Mouse (Mus musculus) embryonic fibroblast, embryonic 13.5 days (primary cell): ENCODE data around the gene Crygb. TPM values are rescaled to one million over a fixed set of nuclear protein-coding genes. Genes with fewer than 3 reads are reported as not detected.

Source experiments
- H3K27ac ChIP-seq: 2 replicates; pipeline ENCODE4 v1.5.1; 2012; ENCODE audit warnings: low read length, control low read depth, inconsistent platforms; ENCODE audit not compliant: insufficient read depth
- H3K4me1 ChIP-seq: 2 replicates; pipeline ENCODE4 v1.6.1; 2011; ENCODE audit warnings: low read length; ENCODE audit not compliant: control insufficient read depth, insufficient read depth
- H3K4me3 ChIP-seq: 2 replicates; pipeline ENCODE4 v1.5.1; 2011; ENCODE audit warnings: mild to moderate bottlenecking, control low read depth, low read length; ENCODE audit not compliant: insufficient read depth
- CTCF ChIP-seq: IDR thresholded peaks from 2 replicates; pipeline ENCODE4 v1.5.1; 2011; ENCODE audit warnings: mild to moderate bottlenecking, control low read depth, low read length, moderate library complexity, borderline replicate concordance; ENCODE audit not compliant: insufficient read depth
- POLR2A ChIP-seq: IDR thresholded peaks from 2 replicates; pipeline ENCODE4 v1.6.1; 2011; ENCODE audit warnings: low read depth, mild to moderate bottlenecking, control low read depth, low read length, moderate library complexity
- polyA plus RNA-seq: library from polyadenylated mRNA; stranded (reverse); fragments of >200 nt; gene quantifications from 2 replicates; pipeline ENCODE4 v1.2.4, GENCODE M21; 2011; ENCODE audit warnings: low read depth; ENCODE audit not compliant: missing spikeins, insufficient read length

Gene Crygb
- polyA plus RNA-seq, 1 experiment, result not detected

DNA sequence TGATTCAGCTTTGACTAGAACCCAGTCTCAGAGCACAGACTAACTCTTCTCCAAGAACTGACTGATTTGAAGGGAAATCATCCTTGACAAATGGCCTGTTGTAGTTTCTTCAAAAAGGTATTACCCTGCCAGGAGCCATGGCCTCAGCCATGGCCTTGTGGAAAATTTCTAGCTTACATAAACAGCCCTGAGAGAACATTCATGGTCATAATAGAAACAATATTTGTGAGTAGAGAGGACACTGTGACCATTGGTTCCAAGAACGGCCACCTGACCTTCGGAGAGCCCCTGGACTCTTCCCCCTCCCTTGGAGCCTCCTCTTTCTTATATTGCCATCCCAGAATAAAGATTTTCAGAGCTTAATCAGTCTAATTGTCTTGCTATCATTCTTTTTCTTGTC is 38.7 kb downstream of the Crygb start:
- Histone ChIP-seq H3K27ac (no peak overlapping the region), H3K4me3 (no peak overlapping the region), H3K4me1 (no peaks in the 10 kb centered on the region)
- TF ChIP-seq POLR2A (no peak), CTCF (no peak)

DNA sequence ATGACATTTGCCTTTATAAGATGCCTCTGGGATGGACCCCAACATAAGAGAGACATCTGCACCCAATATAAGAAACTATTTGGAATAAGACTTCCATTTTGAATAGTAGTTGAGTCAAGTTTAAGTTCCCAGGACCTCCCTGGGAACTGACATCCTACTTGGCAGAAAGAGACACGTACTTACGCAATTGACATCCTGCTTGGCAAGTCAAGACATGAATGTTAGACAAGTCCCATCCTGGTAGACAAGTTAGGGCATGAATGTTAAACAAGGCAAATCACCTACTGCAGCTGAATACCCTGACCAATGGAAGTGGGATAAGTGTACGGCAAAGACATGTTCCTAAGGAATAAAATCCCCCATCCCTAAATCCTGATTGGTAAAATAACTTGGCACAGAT is 40.3 kb downstream of the Crygb start:
- TF ChIP-seq POLR2A, result no peak
- no peak for TF ChIP-seq CTCF
- Histone ChIP-seq H3K4me1 (no peaks in the 10 kb centered on the region), H3K27ac (no peak overlapping the region), H3K4me3 (no peak overlapping the region)

GRCm38 (mm10) chr1:65040806-65041205 is 41.3 kb downstream of the Crygb start:
- Histone ChIP-seq H3K4me1 (no peaks in the 10 kb centered on the region), H3K27ac (no peak overlapping the region), H3K4me3 (no peak overlapping the region)
- TF ChIP-seq CTCF (no peak), POLR2A (no peak)

DNA sequence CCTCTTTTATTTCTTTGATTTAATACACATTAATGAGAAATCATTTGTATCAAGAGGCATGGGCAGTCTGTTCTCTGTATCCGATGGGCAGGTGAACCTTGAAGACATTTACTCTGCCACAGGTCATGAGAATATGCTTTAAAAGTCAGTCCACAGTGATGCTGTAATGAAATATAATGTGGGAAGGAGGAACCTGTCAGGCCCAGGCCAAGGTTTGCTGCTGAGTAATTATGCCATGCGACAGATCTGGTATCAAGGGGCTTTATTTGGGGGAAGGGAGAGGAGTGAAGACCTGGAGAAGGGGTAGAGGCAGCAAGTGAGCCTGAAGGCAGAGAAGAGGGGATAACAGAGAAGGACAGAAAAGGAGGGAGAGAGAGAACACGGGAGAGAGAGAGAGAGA is 42.4 kb downstream of the Crygb start:
- TF ChIP-seq CTCF (no peak), POLR2A (no peak)
- no peak overlapping the region for H3K4me3 ChIP-seq
- H3K27ac ChIP-seq, result no peak overlapping the region
- H3K4me1 ChIP-seq, result no peaks in the 10 kb centered on the region

GRCm38 (mm10) chr1:65037542-65037941 is 44.5 kb downstream of the Crygb start:
- no peak overlapping the region for H3K27ac ChIP-seq
- H3K4me3 ChIP-seq, result no peak overlapping the region
- no peaks in the 10 kb centered on the region for H3K4me1 ChIP-seq
- TF ChIP-seq CTCF (no peak), POLR2A (no peak)

DNA sequence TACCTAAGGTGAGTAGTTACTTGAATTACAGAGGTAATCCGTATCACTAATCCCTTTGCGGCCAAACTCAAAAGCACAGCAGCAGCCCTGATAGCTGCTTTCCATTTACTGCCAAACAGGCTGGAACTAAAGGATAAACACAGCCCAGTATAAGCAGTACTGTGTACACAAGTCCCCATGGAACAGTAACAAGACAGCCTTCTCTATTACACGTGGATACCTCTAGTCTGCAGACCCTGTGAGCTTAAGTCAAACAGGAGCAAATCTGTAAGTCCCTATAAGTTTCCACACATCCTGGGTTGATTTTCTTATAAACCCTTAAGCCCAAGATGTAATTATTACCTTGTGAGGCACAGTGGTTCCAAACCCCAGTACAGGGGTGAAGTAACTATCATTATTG is 46.6 kb downstream of the Crygb start:
- no peak overlapping the region for H3K27ac ChIP-seq
- no peak for TF ChIP-seq POLR2A
- no peaks in the 10 kb centered on the region for H3K4me1 ChIP-seq
- no peak overlapping the region for H3K4me3 ChIP-seq

DNA sequence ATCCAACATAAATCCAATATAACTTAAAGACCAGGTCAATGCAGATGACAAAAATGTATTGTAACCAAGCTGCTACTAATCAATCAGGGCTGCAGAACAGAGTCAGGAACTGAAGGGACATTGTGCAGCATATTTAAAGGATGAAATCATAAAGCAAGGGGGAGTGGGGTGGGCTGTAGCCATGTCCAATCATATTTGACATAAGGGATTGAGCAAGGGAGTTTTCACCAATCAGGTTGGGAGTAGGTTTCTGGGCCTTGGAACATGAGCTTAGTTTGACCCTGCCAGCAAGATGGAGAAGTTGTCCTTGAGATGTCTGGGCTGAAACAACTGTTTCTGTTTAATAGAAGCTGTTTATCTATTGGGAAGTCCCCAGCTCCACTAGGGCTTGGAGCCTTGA is 49.4 kb downstream of the Crygb start, which contains the start of gene Akr1cl:
TSS of gene Akr1cl (minus strand) at position 119 of the 400 bp plus-strand sequence.
- Histone ChIP-seq H3K4me3 (no peak within 1 kb of the TSS), H3K27ac (no peak within 1 kb of the TSS), H3K4me1 (no peaks in the 10 kb centered on the region)
- TF ChIP-seq CTCF, result no peak
- no peak for TF ChIP-seq POLR2A

Other genes with a start within 250 kb of the Crygb start
- gene Plekhm3, start 125.5 kb downstream of the Crygb start, polyA plus RNA-seq, result 6.5 and 8.2 TPM in 2 replicates
- gene Akr1cl, start 49.5 kb downstream of the Crygb start, polyA plus RNA-seq, result not detected in 2 replicates
- gene Cryge, start 31.1 kb downstream of the Crygb start, polyA plus RNA-seq, result not detected in 2 replicates
- gene Crygd, start 18.8 kb downstream of the Crygb start, polyA plus RNA-seq, result not detected in 2 replicates
- gene Crygc, start 8.6 kb downstream of the Crygb start, polyA plus RNA-seq, result not detected in 2 replicates
- not detected in 2 replicates for gene Cryga, start 21.1 kb upstream of the Crygb start, polyA plus RNA-seq
- gene Gm28845, start 37.3 kb upstream of the Crygb start, polyA plus RNA-seq, result not detected in 2 replicates
- gene D630023F18Rik, start 40.9 kb upstream of the Crygb start, polyA plus RNA-seq, result 0.32 TPM in 1 of 2 replicates, not detected in the other
- 91.9 and 106 TPM in 2 replicates for gene Idh1, start 104.2 kb upstream of the Crygb start, polyA plus RNA-seq
- gene Pikfyve, start 104.4 kb upstream of the Crygb start, polyA plus RNA-seq, result 30.2 and 34.6 TPM in 2 replicates
- not detected in 2 replicates for gene Pth2r, start 199.8 kb upstream of the Crygb start, polyA plus RNA-seq